Mouse (Mus musculus) kidney, adult 2 months (tissue): ENCODE results near the gene Magi2.

ENCODE experiments used
- CTCF ChIP-seq: fragments of 200-500 bp; conservative IDR thresholded peaks from 2 replicates; pipeline ENCODE4 v1.5.1; 2011; ENCODE audit warnings: low read depth, mild to moderate bottlenecking, control low read depth, low read length, moderate library complexity, mixed read lengths; ENCODE audit not compliant: insufficient read depth, insufficient read length
- POLR2A ChIP-seq: fragments of 200-500 bp; IDR thresholded peaks from one replicate; pipeline ENCODE4 v1.6.1; 2011; ENCODE audit warnings: low read depth, low read length, control low read depth

GRCm38 (mm10) chr5:20056074-20056842, 829.4 kb downstream of the Magi2 start:
- TF ChIP-seq CTCF = no peak
- TF ChIP-seq POLR2A = no peak
